Mouse (Mus musculus): ENCODE measurements around the gene Per2. TPM values are rescaled to one million over a fixed set of nuclear protein-coding genes. Genes with fewer than 3 reads are reported as not detected.

The Per2 gene
- total and polyA plus RNA-seq, 2 experiments from 2014 or later: 3.8 to 10.5 TPM

- H3K36me3 ChIP-seq (ENCODE audit: insufficient read depth, low read length): no peaks in the 10 kb centered on the region
- 89% methylated on average over 4 of the region's 4 CpGs for WGBS
- H3K4me1 ChIP-seq (ENCODE audit: insufficient read depth, low read length): peaks cover 9% of the 10 kb centered on the region
- H3K9ac ChIP-seq (replicated peaks; ENCODE audit: low read length, poor library complexity, severe bottlenecking): no peak overlapping the region
- no peak overlapping the region for H3K27ac ChIP-seq (ENCODE audit: low read depth, low read length)
- no peaks in the 10 kb centered on the region for H3K27me3 ChIP-seq (ENCODE audit: insufficient read depth, low read length)
- no peaks in the 10 kb centered on the region for H3K9me3 ChIP-seq (ENCODE audit: low read length)
- ATAC-seq (ENCODE audit: low FRiP score) (no peak), DNase-seq (ENCODE audit: low spot score) (no peak)
- H3K4me3 ChIP-seq (ENCODE audit: low read depth, low read length): no peak overlapping the region
- TF ChIP-seq CTCF (IDR thresholded peaks at IDR 0.05): no peak
- no peak overlapping the region for H3K4me2 ChIP-seq (ENCODE audit: low read depth, low read length, poor library complexity, severe bottlenecking)
These were observed 51.3 kb downstream of the Per2 start for GRCm38 (mm10) chr1:91407819-91408218.

GRCm38 (mm10) chr1:91405406-91406169 lies 53.5 kb downstream of the Per2 start:
- Histone ChIP-seq H3K4me3 (ENCODE audit: low read depth, low read length) (no peak overlapping the region), H3K9me3 (ENCODE audit: low read length) (no peaks in the 10 kb centered on the region), H3K27ac (ENCODE audit: low read depth, low read length) (no peak overlapping the region), H3K4me2 (ENCODE audit: low read depth, low read length, poor library complexity, severe bottlenecking) (no peak overlapping the region), H3K27me3 (ENCODE audit: insufficient read depth, low read length) (no peaks in the 10 kb centered on the region), H3K36me3 (ENCODE audit: insufficient read depth, low read length) (no peaks in the 10 kb centered on the region), H3K4me1 (ENCODE audit: insufficient read depth, low read length) (no peaks in the 10 kb centered on the region), H3K9ac (replicated peaks; ENCODE audit: low read length, poor library complexity, severe bottlenecking) (no peak overlapping the region)
- no peak for TF ChIP-seq CTCF (IDR thresholded peaks at IDR 0.05)
- no peak for ATAC-seq (ENCODE audit: low FRiP score)
- peak; percentile 12 for DNase-seq (ENCODE audit: low spot score)
- WGBS: 69% methylated on average over 23 of the region's 23 CpGs

DNA sequence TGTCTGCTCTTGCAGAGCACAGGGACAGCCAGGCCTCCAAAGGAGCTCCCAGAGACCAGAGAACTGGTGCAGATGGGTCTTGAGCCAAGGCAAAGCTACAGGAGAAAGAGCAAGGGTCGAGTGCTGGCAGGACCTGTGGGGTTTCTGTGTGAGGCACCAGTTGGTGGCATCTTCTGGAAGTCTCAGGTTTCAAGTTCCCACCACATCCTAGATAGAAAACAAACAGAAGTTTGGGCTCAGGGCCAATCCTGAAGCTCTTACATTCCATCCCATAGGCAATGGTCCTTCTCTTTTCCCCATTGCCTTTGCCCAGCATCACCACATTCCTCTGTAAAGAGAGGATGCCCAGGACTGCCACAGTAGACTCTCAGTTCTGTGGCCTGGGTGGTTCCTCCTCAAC lies 54.1 kb downstream of the Per2 start:
- no peak overlapping the region for H3K27ac ChIP-seq (ENCODE audit: low read depth, low read length)
- H3K4me3 ChIP-seq (ENCODE audit: low read depth, low read length): no peak overlapping the region
- TF ChIP-seq CTCF (IDR thresholded peaks at IDR 0.05): no peak
- no peaks in the 10 kb centered on the region for H3K9me3 ChIP-seq (ENCODE audit: low read length)
- H3K4me1 ChIP-seq (ENCODE audit: insufficient read depth, low read length): no peaks in the 10 kb centered on the region
- H3K4me2 ChIP-seq (ENCODE audit: low read depth, low read length, poor library complexity, severe bottlenecking): no peak overlapping the region
- ATAC-seq (ENCODE audit: low FRiP score): no peak
- H3K27me3 ChIP-seq (ENCODE audit: insufficient read depth, low read length): no peaks in the 10 kb centered on the region
- H3K36me3 ChIP-seq (ENCODE audit: insufficient read depth, low read length): no peaks in the 10 kb centered on the region
- WGBS: 27% methylated on average over 1 of the region's 1 CpGs
- no peak for DNase-seq (ENCODE audit: low spot score)
- H3K9ac ChIP-seq (replicated peaks; ENCODE audit: low read length, poor library complexity, severe bottlenecking): no peak overlapping the region

DNA sequence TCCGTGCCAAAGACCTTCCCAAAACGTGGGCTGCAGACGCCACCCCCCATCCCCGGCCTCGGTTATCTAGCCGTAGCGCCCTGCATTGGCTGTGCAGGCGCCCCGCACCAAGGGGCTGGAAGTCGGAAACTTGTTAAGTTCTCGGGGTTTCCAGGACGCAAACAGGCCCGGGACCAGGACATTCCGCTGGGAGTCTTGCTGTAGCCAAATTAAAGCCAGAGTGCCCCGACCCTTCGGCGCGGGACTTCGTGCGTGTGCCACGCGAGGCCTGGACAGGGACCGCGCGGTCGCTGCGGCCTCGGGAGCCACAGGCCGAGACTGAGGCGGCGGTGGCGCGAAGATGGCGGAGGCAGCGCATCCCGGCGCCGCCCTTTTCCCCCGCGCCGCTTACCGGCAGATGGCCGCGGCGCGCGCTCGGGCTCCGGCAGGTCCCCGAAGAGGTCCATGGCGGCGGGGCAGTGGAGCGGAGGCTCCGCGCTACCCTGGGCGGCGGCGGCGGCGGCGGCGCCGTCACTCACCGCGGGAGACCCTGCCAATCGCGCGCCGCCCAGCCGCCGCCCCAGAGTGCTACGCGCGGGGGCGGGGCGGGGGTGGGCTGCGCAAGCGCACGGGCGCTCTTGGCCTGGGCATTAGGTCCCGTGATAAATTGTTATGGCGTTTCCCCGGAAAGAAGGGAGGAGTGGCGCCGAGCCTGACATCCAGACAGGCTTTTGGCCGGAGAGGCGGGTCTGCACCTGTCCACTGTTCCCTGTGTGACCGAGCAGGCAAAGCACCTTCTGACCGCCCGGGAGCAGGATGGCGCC lies 60.7 kb downstream of the Per2 start, which contains the start of gene Ilkap:
TSS of gene Ilkap (minus strand) at position 556 of the 803 bp plus-strand sequence.
- WGBS: under 1% methylated on average over 56 of the region's 91 CpGs
- Histone ChIP-seq H3K27me3 (ENCODE audit: insufficient read depth, low read length) (no peaks in the 10 kb centered on the region), H3K36me3 (ENCODE audit: insufficient read depth, low read length) (0 out of 2 replicates have a peak, but pooled peaks cover 6% of the 10 kb centered on the region), H3K27ac (ENCODE audit: low read depth, low read length) (peak within 1 kb of the TSS; percentile 92), H3K4me3 (ENCODE audit: low read depth, low read length) (peak within 1 kb of the TSS; percentile 89), H3K4me1 (ENCODE audit: insufficient read depth, low read length) (peaks cover 10% of the 10 kb centered on the region; the same call in 1 of the 2 replicates), H3K9ac (replicated peaks; ENCODE audit: low read length, poor library complexity, severe bottlenecking) (peak within 1 kb of the TSS; percentile 80), H3K4me2 (ENCODE audit: low read depth, low read length, poor library complexity, severe bottlenecking) (peak within 1 kb of the TSS; percentile 86), H3K9me3 (ENCODE audit: low read length) (no peaks in the 10 kb centered on the region)
- ATAC-seq (ENCODE audit: low FRiP score): peak; percentile 95
- peak; percentile 91 for DNase-seq (ENCODE audit: low spot score)
- TF ChIP-seq CTCF (IDR thresholded peaks at IDR 0.05): no peak

DNA sequence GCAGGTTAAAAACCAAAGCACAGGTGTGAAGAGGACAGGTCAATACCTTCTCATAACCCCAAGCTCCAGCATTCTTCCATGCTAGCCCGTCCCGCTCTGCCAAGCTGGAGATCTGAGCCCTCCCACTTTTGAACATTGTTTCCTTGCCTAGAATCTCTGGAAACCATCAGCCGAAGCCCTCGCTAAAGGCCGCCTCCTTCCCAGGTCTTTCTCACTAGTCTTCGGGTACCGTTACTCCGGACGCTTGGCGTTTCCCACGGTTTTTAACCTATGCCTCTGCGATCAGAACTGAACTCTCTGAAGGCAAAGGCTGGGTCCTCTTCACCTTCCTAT lies 61.2 kb downstream of the Per2 start:
- TF ChIP-seq CTCF (IDR thresholded peaks at IDR 0.05): no peak
- Histone ChIP-seq H3K9ac (replicated peaks; ENCODE audit: low read length, poor library complexity, severe bottlenecking) (peak overlapping the region; percentile 80), H3K27ac (ENCODE audit: low read depth, low read length) (peak overlapping the region; percentile 92), H3K4me1 (ENCODE audit: insufficient read depth, low read length) (peaks cover 10% of the 10 kb centered on the region; the same call in 1 of the 2 replicates), H3K27me3 (ENCODE audit: insufficient read depth, low read length) (no peaks in the 10 kb centered on the region), H3K4me2 (ENCODE audit: low read depth, low read length, poor library complexity, severe bottlenecking) (peak overlapping the region; percentile 86), H3K9me3 (ENCODE audit: low read length) (no peaks in the 10 kb centered on the region), H3K4me3 (ENCODE audit: low read depth, low read length) (peak overlapping the region; percentile 89), H3K36me3 (ENCODE audit: insufficient read depth, low read length) (0 out of 2 replicates have a peak, but pooled peaks cover 6% of the 10 kb centered on the region)
- 0 out of 2 replicates have a peak, but pooled peaks have one; percentile 5 for ATAC-seq (ENCODE audit: low FRiP score)
- peak; percentile 9 for DNase-seq (ENCODE audit: low spot score)
- WGBS: 1% methylated on average over 12 of the region's 12 CpGs

GRCm38 (mm10) chr1:91390369-91390768 lies 68.8 kb downstream of the Per2 start:
- peaks cover 28% of the 10 kb centered on the region for H3K36me3 ChIP-seq (ENCODE audit: insufficient read depth, low read length)
- DNase-seq (ENCODE audit: low spot score) (no peak), ATAC-seq (ENCODE audit: low FRiP score) (no peak)
- TF ChIP-seq CTCF (IDR thresholded peaks at IDR 0.05): no peak
- H3K9ac ChIP-seq (replicated peaks; ENCODE audit: low read length, poor library complexity, severe bottlenecking): no peak overlapping the region
- 95% methylated on average over 5 of the region's 5 CpGs for WGBS
- no peaks in the 10 kb centered on the region for H3K27me3 ChIP-seq (ENCODE audit: insufficient read depth, low read length)
- H3K4me3 ChIP-seq (ENCODE audit: low read depth, low read length): no peak overlapping the region
- H3K9me3 ChIP-seq (ENCODE audit: low read length): no peaks in the 10 kb centered on the region
- H3K27ac ChIP-seq (ENCODE audit: low read depth, low read length): no peak overlapping the region
- H3K4me2 ChIP-seq (ENCODE audit: low read depth, low read length, poor library complexity, severe bottlenecking): no peak overlapping the region
- H3K4me1 ChIP-seq (ENCODE audit: insufficient read depth, low read length): no peaks in the 10 kb centered on the region
